Mouse (Mus musculus) CD4-positive naive resting alpha-beta T cell, adult 57 days (primary cell): Measurements from ENCODE around the gene Gpr26. TPM values are rescaled to one million over a fixed set of nuclear protein-coding genes. Genes with fewer than 3 reads are reported as not detected.

ENCODE experiments used
- total RNA-seq: library from RNA; stranded (reverse); gene quantifications from one replicate; pipeline ENCODE4 v1.2.4, GENCODE M21; 2023

Gene Gpr26
- not detected for total RNA-seq

DNA sequence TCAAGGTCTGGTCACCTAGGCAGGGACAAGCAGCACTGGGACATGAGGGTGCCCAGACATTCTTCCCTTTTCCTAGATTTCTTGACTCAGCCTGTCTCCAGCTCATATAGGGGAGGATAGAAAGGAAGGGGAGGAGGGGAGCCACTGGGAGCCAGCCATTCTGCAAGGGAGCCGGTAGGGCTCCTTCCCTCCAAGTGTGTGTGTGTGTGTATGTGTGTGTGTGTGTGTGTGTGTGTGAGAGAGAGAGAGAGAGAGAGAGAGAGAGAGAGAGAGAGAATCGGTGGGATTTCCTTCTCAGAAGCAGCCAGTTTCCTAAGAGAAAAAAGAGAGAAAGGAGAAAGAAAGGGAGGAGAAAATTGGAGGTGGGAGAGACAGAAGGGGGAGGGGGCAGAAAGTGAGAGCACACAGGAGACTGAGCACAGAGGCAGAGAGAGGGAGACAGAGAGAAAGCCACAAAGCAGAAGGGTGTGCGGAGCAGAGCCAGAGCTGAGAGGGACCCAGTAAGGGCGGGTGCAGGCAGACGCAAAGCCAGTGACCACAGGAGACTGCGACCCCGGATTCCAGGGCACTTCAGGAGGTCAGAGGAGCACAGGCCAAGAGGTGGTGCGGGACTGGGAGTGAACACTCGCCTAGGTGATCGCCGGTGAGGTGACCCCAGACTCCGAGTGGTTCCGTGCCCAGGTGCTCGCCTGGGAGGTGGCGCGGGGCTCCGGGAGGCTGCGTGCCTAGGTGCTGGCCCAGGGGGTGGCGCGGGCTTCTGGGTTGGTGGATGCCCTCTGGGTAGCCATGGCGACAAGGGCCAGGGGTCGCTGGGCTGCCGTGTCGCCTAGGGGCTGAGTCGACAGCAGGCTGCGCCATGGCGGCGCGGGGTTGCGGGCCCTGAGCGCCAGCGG, at the start of gene Gpr26:
Gene Gpr26 (plus strand): TSS at position 438 of the 893 bp plus-strand sequence.

Other genes starting within 250 kb of the Gpr26 start
- not detected for gene Cpxm2, start 188.3 kb downstream of the Gpr26 start, total RNA-seq